ENCODE assay signal across 8 mouse cellular contexts in genomic region chr10:7159061-7159511, GRCm38 (mm10). TPM values are rescaled to one million over a fixed set of nuclear protein-coding genes. Genes with fewer than 3 reads are reported as not detected.
DNase-seq lines count a peak whose midpoint lies in the region; ATAC-seq and TF ChIP-seq lines count a peak whose summit lies in the region.

No protein-coding gene starts in this region.

- DNase-seq in adrenal gland, adult 2 months, result peak; percentile 52
- no peak for DNase-seq in adrenal gland, postnatal 25 days
- peak; percentile 33 for DNase-seq in urinary bladder, postnatal 25 days (ENCODE audit: low spot score)
- no peak for DNase-seq in urinary bladder, postnatal 36 days (ENCODE audit: low spot score in 2 of 2)
- DNase-seq in limb, embryonic 14.5 days (ENCODE audit: low spot score), result peak; percentile 83
- DNase-seq in thymus, postnatal 36 days, result no peak

- peak; percentile 83 for ATAC-seq in intestine, postnatal 0 days
- ATAC-seq in limb, embryonic 14.5 days (ENCODE audit: low FRiP score, low read depth), result peak; percentile 75
- ATAC-seq in neural tube, embryonic 12.5 days (ENCODE audit: low FRiP score, low read depth), result peak; percentile 73

- peak overlapping the region; percentile 77 for H3K27ac ChIP-seq in intestine, postnatal 0 days (ENCODE audit: low read depth, low read length)
- H3K27ac ChIP-seq in limb, embryonic 14.5 days (replicated peaks; ENCODE audit: low read depth, low read length), result 0 out of 2 replicates have a peak overlapping the region, but pooled peaks have one; percentile 65
- H3K27ac ChIP-seq in neural tube, embryonic 12.5 days, result no peak overlapping the region

- H3K9me3 ChIP-seq in intestine, postnatal 0 days (ENCODE audit: control insufficient read depth), result no peaks in the 10 kb centered on the region
- no peaks in the 10 kb centered on the region for H3K9me3 ChIP-seq in limb, embryonic 14.5 days (ENCODE audit: control insufficient read depth, low read length)
- no peaks in the 10 kb centered on the region for H3K9me3 ChIP-seq in neural tube, embryonic 12.5 days

- TF ChIP-seq POLR2A in limb, embryonic 14.5 days (IDR thresholded peaks at IDR 0.05; ENCODE audit: borderline replicate concordance, extremely low read depth, insufficient read depth, insufficient read length), result no peak

- H3K27me3 ChIP-seq in intestine, postnatal 0 days (replicated peaks; ENCODE audit: control insufficient read depth, insufficient read depth, low read length), result no peaks in the 10 kb centered on the region
- no peaks in the 10 kb centered on the region for H3K27me3 ChIP-seq in limb, embryonic 14.5 days (ENCODE audit: control insufficient read depth, insufficient read depth, low read length)
- no peaks in the 10 kb centered on the region for H3K27me3 ChIP-seq in neural tube, embryonic 12.5 days (replicated peaks)

- no peak overlapping the region for H3K9ac ChIP-seq in intestine, postnatal 0 days (ENCODE audit: low read depth, low read length)
- H3K9ac ChIP-seq in limb, embryonic 14.5 days (ENCODE audit: low read depth, low read length, severe bottlenecking), result no peak overlapping the region
- H3K9ac ChIP-seq in neural tube, embryonic 12.5 days, result no peak overlapping the region

- peaks cover 10% of the 10 kb centered on the region for H3K4me1 ChIP-seq in intestine, postnatal 0 days (replicated peaks; ENCODE audit: control insufficient read depth, insufficient read depth, low read length)
- H3K4me1 ChIP-seq in limb, embryonic 14.5 days (ENCODE audit: control insufficient read depth, insufficient read depth, low read length), result peaks cover 33% of the 10 kb centered on the region
- H3K4me1 ChIP-seq in neural tube, embryonic 12.5 days, result peaks cover 22% of the 10 kb centered on the region

- TF ChIP-seq CTCF in intestine, postnatal 0 days (IDR thresholded peaks at IDR 0.05; ENCODE audit: low read depth), result no peak

- peak overlapping the region; percentile 54 for H3K4me2 ChIP-seq in intestine, postnatal 0 days (replicated peaks; ENCODE audit: low read depth)
- peak overlapping the region; percentile 32; the same call in 1 of the 2 replicates for H3K4me2 ChIP-seq in limb, embryonic 14.5 days (replicated peaks; ENCODE audit: low read depth, low read length, severe bottlenecking)
- peak overlapping the region; percentile 32 for H3K4me2 ChIP-seq in neural tube, embryonic 12.5 days (replicated peaks)

- H3K36me3 ChIP-seq in intestine, postnatal 0 days (ENCODE audit: control insufficient read depth, insufficient read depth), result 0 out of 2 replicates have a peak, but pooled peaks cover 4% of the 10 kb centered on the region
- peaks cover 9% of the 10 kb centered on the region; the same call in 1 of the 2 replicates for H3K36me3 ChIP-seq in limb, embryonic 14.5 days (ENCODE audit: control insufficient read depth, insufficient read depth, low read length)
- H3K36me3 ChIP-seq in neural tube, embryonic 12.5 days, result no peaks in the 10 kb centered on the region

- WGBS in intestine, postnatal 0 days, result 13% methylated on average over 7 of the region's 7 CpGs
- 21% methylated on average over 7 of the region's 7 CpGs for WGBS in limb, embryonic 14.5 days
- 53% methylated on average over 7 of the region's 7 CpGs for WGBS in neural tube, embryonic 12.5 days

- 0 out of 2 replicates have a peak overlapping the region, but pooled peaks have one; percentile 13 for H3K4me3 ChIP-seq in intestine, postnatal 0 days (ENCODE audit: low read depth, low read length)
- no peak overlapping the region; the same call in 1 of the 2 replicates for H3K4me3 ChIP-seq in limb, embryonic 14.5 days (replicated peaks; ENCODE audit: low read length)
- no peak overlapping the region for H3K4me3 ChIP-seq in neural tube, embryonic 12.5 days

RNA-seq across cellular contexts. Expression of gene Cnksr3, which starts 53.0 kb away (rescaled TPM):
- total RNA-seq in adrenal gland, adult 2 months (2021), result 10 to 100 TPM; 11.1 to 14.5 TPM
- 9.2 and 9.5 TPM in 2 replicates for polyA plus RNA-seq in adrenal gland, adult 2 months (2012; rRNA removed)
- 13.9 and 15.3 TPM in 2 replicates for total RNA-seq in adrenal gland, postnatal 25 days (2021)
- polyA plus RNA-seq in intestine, postnatal 0 days (2015; fragmentation: Nextera tagmentation; extraction: Ambion mirVana), result 6.6 and 6.8 TPM in 2 replicates
- polyA plus RNA-seq in limb, embryonic 14.5 days (2012; rRNA removed), result 15.3 and 16.5 TPM in 2 replicates
- 12.3 and 13.0 TPM in 2 replicates for polyA plus RNA-seq in limb, embryonic 14.5 days (2014; fragmentation: Nextera tagmentation; extraction: Ambion mirVana)
- polyA plus RNA-seq in neural tube, embryonic 12.5 days (2016; fragmentation: Nextera tagmentation; extraction: Ambion mirVana), result 6.7 and 7.3 TPM in 2 replicates

Comparison
In these comparisons a context has a peak if more than half of its experiments do, and no peak if none do; other contexts are left out.
1. DNase-seq: peak in adrenal gland, adult 2 months (single experiment), urinary bladder, postnatal 25 days (single experiment) and limb, embryonic 14.5 days (single experiment); none in adrenal gland, postnatal 25 days (single experiment), urinary bladder, postnatal 36 days (0 of 2) and thymus, postnatal 36 days (0 of 2).
2. Peak in every context shown above with its lines, with median percentiles within 50 percentile points of each other: ATAC-seq and H3K4me2 ChIP-seq.